Mouse (Mus musculus) central nervous system, embryonic 18 days (tissue): ENCODE data around the gene Crp. TPM values are rescaled to one million over a fixed set of nuclear protein-coding genes. Genes with fewer than 3 reads are reported as not detected.

Experiments used
- polyA plus RNA-seq: library from polyadenylated mRNA; depleted of rRNA; stranded (reverse); fragments of >200 nt; gene quantifications from 2 replicates; pipeline ENCODE4 v1.2.3, GENCODE M21; 2012; rRNA removed

Gene Crp
- polyA plus RNA-seq: 0.04 TPM in 1 of 2 replicates, not detected in the other

GRCm38 (mm10) chr1:172697844-172698243, at the start of gene Crp:
Gene Crp, plus strand, starts transcription at chr1:172698055.

Other genes with a start within 250 kb of the Crp start
- gene Slamf9, start 222.7 kb upstream of the Crp start, polyA plus RNA-seq: 0.22 and 0.28 TPM in 2 replicates
- 96.6 and 120 TPM in 2 replicates for gene Igsf9, start 216.3 kb upstream of the Crp start, polyA plus RNA-seq
- gene Tagln2, start 198.0 kb upstream of the Crp start, polyA plus RNA-seq: 40.9 and 43.4 TPM in 2 replicates
- 3.7 and 3.9 TPM in 2 replicates for gene Cfap45, start 177.3 kb upstream of the Crp start, polyA plus RNA-seq
- 0.98 and 1.2 TPM in 2 replicates for gene Vsig8, start 142.1 kb upstream of the Crp start, polyA plus RNA-seq
- gene Slamf8, start 107.5 kb upstream of the Crp start, polyA plus RNA-seq: 0.04 TPM in 1 of 2 replicates, not detected in the other
- gene Fcrl6, start 95.5 kb upstream of the Crp start, polyA plus RNA-seq: 0.05 and 0.13 TPM in 2 replicates
- 9.6 and 10.0 TPM in 2 replicates for gene Dusp23, start 65.1 kb upstream of the Crp start, polyA plus RNA-seq
- not detected in 2 replicates for gene Apcs, start 197.0 kb downstream of the Crp start, polyA plus RNA-seq